Mouse (Mus musculus): ENCODE results near the gene Proz.

DNA sequence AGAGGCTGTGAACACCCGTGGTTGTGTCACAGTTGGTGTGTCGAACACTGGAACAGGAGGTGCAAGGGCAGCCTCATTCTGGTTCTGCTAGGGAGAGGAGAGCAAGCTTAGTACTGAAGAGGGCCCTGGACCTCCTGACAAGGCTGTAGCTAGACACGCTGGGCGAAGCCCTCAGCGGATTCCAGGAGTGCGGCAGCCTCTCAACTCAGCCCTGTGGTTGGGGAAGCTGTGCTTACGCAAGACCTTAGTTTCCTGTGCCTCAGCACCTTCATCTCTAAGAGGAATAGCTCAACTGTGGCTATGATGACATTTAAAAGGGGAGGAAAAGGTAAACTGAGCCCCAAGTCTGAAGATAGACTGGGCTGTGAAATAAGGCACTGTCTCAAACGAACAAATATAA is 14.3 kb downstream of the Proz start:
- TF ChIP-seq EP300 (optimal IDR thresholded peaks at IDR 0.05) (no peak), CTCF (IDR thresholded peaks at IDR 0.05; ENCODE audit: low read depth) (no peak)
